Mouse (Mus musculus) mouse embryonic stem cell (cell line): ENCODE results near the gene Cdh15.

ENCODE experiments used
- in situ Hi-C, 2 experiments: fragments of 300-500 bp; cut with MboI; formaldehyde crosslinking; loops; 1 replicate in 1 of 2; 3 replicates in 1 of 2; pipeline ENCODE4 v1.14.3; 2019 to 2020; ENCODE audit warnings: low sequenced_read_pairs in 2 of 2, low pct_unique_long_range_greater_than_20kb in 1 of 2, mixed read lengths in 1 of 2; ENCODE audit not compliant: unreplicated experiment in 1 of 2

The Cdh15 gene

GRCm38 (mm10) chr8:122870377-122870863 is 22.7 kb downstream of the Cdh15 start:
- in situ Hi-C loops, result no loop called here

GRCm38 (mm10) chr8:122871663-122872062 is 23.9 kb downstream of the Cdh15 start:
- in situ Hi-C loops, result no loop called here

GRCm38 (mm10) chr8:122873171-122873570 is 25.4 kb downstream of the Cdh15 start:
- in situ Hi-C loops, result no loop called here

- in situ Hi-C loops, result no loop called here
Measured at GRCm38 (mm10) chr8:122875186-122875585, 27.4 kb downstream of the Cdh15 start.

GRCm38 (mm10) chr8:122878231-122878630 is 30.5 kb downstream of the Cdh15 start:
- in situ Hi-C loops, result no loop called here

GRCm38 (mm10) chr8:122880302-122880701 is 32.5 kb downstream of the Cdh15 start:
- in situ Hi-C loops, result no loop called here

GRCm38 (mm10) chr8:122883671-122884070 is 35.9 kb downstream of the Cdh15 start:
- in situ Hi-C loops, result no loop called here

- in situ Hi-C loops, result no loop called here
Measured at GRCm38 (mm10) chr8:122891440-122891839, 43.7 kb downstream of the Cdh15 start.

GRCm38 (mm10) chr8:122893451-122893850 is 45.7 kb downstream of the Cdh15 start:
- in situ Hi-C loops, result no loop called here

- in situ Hi-C loops, result no loop called here
Measured at GRCm38 (mm10) chr8:122896317-122896716, 48.6 kb downstream of the Cdh15 start.

GRCm38 (mm10) chr8:122897200-122897599 is 49.4 kb downstream of the Cdh15 start:
- in situ Hi-C loops, result no loop called here

GRCm38 (mm10) chr8:122898018-122898417 is 50.3 kb downstream of the Cdh15 start:
- in situ Hi-C loops, result no loop called here

- in situ Hi-C loops, result no loop called here
Measured at GRCm38 (mm10) chr8:122898473-122898872, 50.7 kb downstream of the Cdh15 start.

GRCm38 (mm10) chr8:122899085-122899484 is 51.3 kb downstream of the Cdh15 start:
- in situ Hi-C loops, result no loop called here

- in situ Hi-C loops, result no loop called here
Measured at GRCm38 (mm10) chr8:122901476-122901875, 53.7 kb downstream of the Cdh15 start.

GRCm38 (mm10) chr8:122901892-122902515 is 54.2 kb downstream of the Cdh15 start:
- in situ Hi-C loops, result no loop called here

GRCm38 (mm10) chr8:122902581-122902980 is 54.8 kb downstream of the Cdh15 start:
- in situ Hi-C loops, result no loop called here

- in situ Hi-C loops, result no loop called here
Measured at GRCm38 (mm10) chr8:122903002-122903401, 55.2 kb downstream of the Cdh15 start.

- in situ Hi-C loops, result no loop called here
Measured at GRCm38 (mm10) chr8:122904496-122904895, 56.7 kb downstream of the Cdh15 start.

GRCm38 (mm10) chr8:122905346-122905745 is 57.6 kb downstream of the Cdh15 start:
- in situ Hi-C loops, result no loop called here
